Mouse (Mus musculus) liver, adult 2 months (tissue): ENCODE measurements around the gene Dnajc6.

Source experiments
- CTCF ChIP-seq: fragments of 200-500 bp; IDR thresholded peaks from 2 replicates; pipeline ENCODE4 v1.5.1; 2011; ENCODE audit warnings: low read depth, low read length, control low read depth
- POLR2A ChIP-seq: fragments of 200-500 bp; IDR thresholded peaks from 2 replicates; pipeline ENCODE4 v1.6.1; 2011; ENCODE audit warnings: low read length, control low read depth; ENCODE audit not compliant: insufficient read depth; ENCODE audit errors: extremely low read depth

GRCm38 (mm10) chr4:101642708-101643107 is 146.3 kb downstream of the Dnajc6 start:
- TF ChIP-seq CTCF (no peak), POLR2A (no peak)
